7 mouse cellular contexts compared by ENCODE assay signal in the genomic region with DNA sequence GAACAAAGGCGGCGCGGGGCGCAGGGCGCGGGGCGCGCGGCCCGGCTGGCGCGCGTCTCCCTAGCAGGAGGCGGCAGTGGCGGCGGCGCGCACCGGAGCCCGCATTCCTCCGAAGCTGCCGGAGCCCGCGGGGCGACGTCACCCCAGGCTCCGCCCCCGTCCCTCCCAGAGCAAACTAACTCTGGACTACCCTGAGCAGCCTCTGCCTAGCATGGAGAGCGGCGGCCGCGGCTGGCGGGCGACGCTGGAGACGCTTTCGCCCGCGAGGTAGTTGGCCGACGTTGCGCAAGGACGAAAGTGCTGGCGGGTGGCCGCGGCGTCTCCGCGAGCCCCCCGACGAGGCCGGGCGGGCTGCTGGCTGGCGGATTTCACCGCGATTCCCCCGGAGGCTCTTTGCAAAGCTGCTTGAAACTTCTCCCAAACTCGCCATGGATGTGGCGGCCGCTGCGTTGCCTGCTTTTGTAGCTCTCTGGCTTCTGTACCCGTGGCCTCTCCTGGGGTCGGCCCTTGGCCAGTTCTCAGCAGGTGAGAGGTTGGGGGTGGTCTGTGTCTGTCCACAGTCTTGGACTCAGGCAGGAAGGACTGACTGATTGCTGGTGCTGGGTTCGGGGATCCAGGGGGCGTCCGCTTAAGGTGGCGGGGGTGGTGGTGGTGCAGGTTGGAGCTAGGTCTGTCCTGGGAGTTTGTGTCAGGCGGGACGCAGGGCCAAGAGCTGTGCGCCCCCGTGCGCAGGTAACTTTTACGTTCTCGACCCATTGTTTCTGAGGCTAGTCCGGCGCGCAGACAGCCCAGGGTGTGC. TPM values are rescaled to one million over a fixed set of nuclear protein-coding genes. Genes with fewer than 3 reads are reported as not detected.
DNase-seq lines count a peak whose midpoint lies in the region; ATAC-seq lines count a peak whose summit lies in the region.

A gene (plus strand): TSS at position 168 of the 799 bp plus-strand sequence.

- H3K36me3 ChIP-seq in embryonic facial prominence, embryonic 13.5 days, result no peaks in the 10 kb centered on the region
- H3K36me3 ChIP-seq in limb, embryonic 12.5 days, result no peaks in the 10 kb centered on the region
- no peaks in the 10 kb centered on the region for H3K36me3 ChIP-seq in midbrain, embryonic 14.5 days (ENCODE audit: control insufficient read depth, insufficient read depth, low read length)
- no peaks in the 10 kb centered on the region for H3K36me3 ChIP-seq in stomach, embryonic 15.5 days

- peak; percentile 97 for ATAC-seq in embryonic facial prominence, embryonic 13.5 days (ENCODE audit: insufficient number of reproducible peaks, insufficient read depth, low FRiP score, low TSS enrichment, low read depth)
- ATAC-seq in limb, embryonic 12.5 days (ENCODE audit: insufficient number of reproducible peaks, insufficient read depth, low FRiP score, low TSS enrichment, low read depth), result peak; percentile 98
- ATAC-seq in midbrain, embryonic 14.5 days (ENCODE audit: low FRiP score, low TSS enrichment), result peak; percentile 96
- peak; percentile 97 for ATAC-seq in stomach, embryonic 15.5 days (ENCODE audit: insufficient read depth, low FRiP score, low read depth)

- H3K27me3 ChIP-seq in embryonic facial prominence, embryonic 13.5 days, result no peaks in the 10 kb centered on the region
- H3K27me3 ChIP-seq in limb, embryonic 12.5 days, result no peaks in the 10 kb centered on the region
- no peaks in the 10 kb centered on the region for H3K27me3 ChIP-seq in midbrain, embryonic 14.5 days (ENCODE audit: control insufficient read depth, insufficient read depth, low read length)
- H3K27me3 ChIP-seq in stomach, embryonic 15.5 days (replicated peaks), result no peaks in the 10 kb centered on the region

- peak within 1 kb of the TSS; percentile 93 for H3K27ac ChIP-seq in embryonic facial prominence, embryonic 13.5 days
- H3K27ac ChIP-seq in limb, embryonic 12.5 days, result peak within 1 kb of the TSS; percentile 97
- peak within 1 kb of the TSS; percentile 90 for H3K27ac ChIP-seq in midbrain, embryonic 14.5 days (replicated peaks; ENCODE audit: low read depth, low read length)
- peak within 1 kb of the TSS; percentile 96 for H3K27ac ChIP-seq in stomach, embryonic 15.5 days

- H3K9me3 ChIP-seq in embryonic facial prominence, embryonic 13.5 days, result no peaks in the 10 kb centered on the region
- no peaks in the 10 kb centered on the region for H3K9me3 ChIP-seq in limb, embryonic 12.5 days
- H3K9me3 ChIP-seq in midbrain, embryonic 14.5 days (ENCODE audit: control insufficient read depth, low read length), result no peaks in the 10 kb centered on the region
- H3K9me3 ChIP-seq in stomach, embryonic 15.5 days, result no peaks in the 10 kb centered on the region

- peak within 1 kb of the TSS; percentile 83 for H3K4me2 ChIP-seq in embryonic facial prominence, embryonic 13.5 days
- peak within 1 kb of the TSS; percentile 83 for H3K4me2 ChIP-seq in limb, embryonic 12.5 days
- H3K4me2 ChIP-seq in midbrain, embryonic 14.5 days (ENCODE audit: low read length), result peak within 1 kb of the TSS; percentile 88
- peak within 1 kb of the TSS; percentile 72 for H3K4me2 ChIP-seq in stomach, embryonic 15.5 days

- H3K9ac ChIP-seq in embryonic facial prominence, embryonic 13.5 days, result peak within 1 kb of the TSS; percentile 89
- peak within 1 kb of the TSS; percentile 84 for H3K9ac ChIP-seq in limb, embryonic 12.5 days (replicated peaks)
- peak within 1 kb of the TSS; percentile 79 for H3K9ac ChIP-seq in midbrain, embryonic 14.5 days (replicated peaks; ENCODE audit: low read length)
- peak within 1 kb of the TSS; percentile 85 for H3K9ac ChIP-seq in stomach, embryonic 15.5 days

- peak within 1 kb of the TSS; percentile 79 for H3K4me3 ChIP-seq in embryonic facial prominence, embryonic 13.5 days
- H3K4me3 ChIP-seq in limb, embryonic 12.5 days (replicated peaks), result peak within 1 kb of the TSS; percentile 74
- H3K4me3 ChIP-seq in midbrain, embryonic 14.5 days (replicated peaks; ENCODE audit: low read depth, low read length), result peak within 1 kb of the TSS; percentile 71
- peak within 1 kb of the TSS; percentile 74 for H3K4me3 ChIP-seq in stomach, embryonic 15.5 days (replicated peaks)

- H3K4me1 ChIP-seq in embryonic facial prominence, embryonic 13.5 days, result no peaks in the 10 kb centered on the region
- peaks cover 16% of the 10 kb centered on the region; the same call in 1 of the 2 replicates for H3K4me1 ChIP-seq in limb, embryonic 12.5 days (replicated peaks)
- H3K4me1 ChIP-seq in midbrain, embryonic 14.5 days (ENCODE audit: control insufficient read depth, insufficient read depth, low read length), result peaks cover 5% of the 10 kb centered on the region; the same call in 1 of the 2 replicates
- H3K4me1 ChIP-seq in stomach, embryonic 15.5 days, result no peaks in the 10 kb centered on the region

- peak; percentile 93 for DNase-seq in brain, adult 2 months (ENCODE audit: low read depth, low spot score)
- DNase-seq in heart, adult 8-10 months (ENCODE audit: low spot score), result peak; percentile 90
- DNase-seq in kidney, adult 9 months, result peak; percentile 95
- DNase-seq in midbrain, embryonic 14.5 days, result peak; percentile 96

- WGBS in embryonic facial prominence, embryonic 13.5 days, result under 1% methylated on average over 77 of the region's 77 CpGs
- under 1% methylated on average over 76 of the region's 77 CpGs for WGBS in limb, embryonic 12.5 days
- WGBS in midbrain, embryonic 14.5 days, result under 1% methylated on average over 76 of the region's 77 CpGs
- WGBS in stomach, embryonic 15.5 days, result under 1% methylated on average over 69 of the region's 77 CpGs

RNA-seq across cellular contexts. Expression of the gene that starts here (rescaled TPM):
- polyA plus RNA-seq in embryonic facial prominence, embryonic 13.5 days (2015; fragmentation: Nextera tagmentation; extraction: Ambion mirVana), result 32.3 and 36.8 TPM in 2 replicates
- 10 to 100 TPM; 15.3 to 19.6 (median 17.3) TPM for total RNA-seq in heart, adult 8-10 months (2022)
- polyA plus RNA-seq in limb, embryonic 12.5 days (2016; fragmentation: Nextera tagmentation; extraction: Ambion mirVana), result 43.9 and 44.8 TPM in 2 replicates
- polyA plus RNA-seq in midbrain, embryonic 14.5 days (2014; fragmentation: Nextera tagmentation; extraction: Ambion mirVana), result 26.4 and 26.6 TPM in 2 replicates
- 46.7 and 50.4 TPM in 2 replicates for polyA plus RNA-seq in stomach, embryonic 15.5 days (2015; fragmentation: Nextera tagmentation; extraction: Ambion mirVana)

Comparison
In these comparisons a context has a peak if more than half of its experiments do, and no peak if none do; other contexts are left out.
1. Peak in every context shown above with its lines: DNase-seq, ATAC-seq, H3K4me3 ChIP-seq and H3K27ac ChIP-seq.